Mouse (Mus musculus): ENCODE measurements around the gene Reg3d.
"Not testable (repeated sequence)": the region's sequence is repeated elsewhere in the genome, so short reads cannot be mapped to it uniquely, and the experiment has no call there.

The Reg3d gene

GRCm38 (mm10) chr6:78378765-78379164 is at the start of gene Reg3d:
Reg3d (minus strand) TSS chr6:78378865.
- no peak for DNase-seq

- no peak for DNase-seq
Measured at GRCm38 (mm10) chr6:78425497-78425896, 46.8 kb upstream of the Reg3d start.

- DNase-seq, result not testable (repeated sequence)
Measured at GRCm38 (mm10) chr6:78422411-78422810, 43.7 kb upstream of the Reg3d start, which contains the start of gene Reg1. Reg1 (plus strand) TSS chr6:78422711.

- DNase-seq, result not testable (repeated sequence)
Measured at GRCm38 (mm10) chr6:78395323-78395722, 16.7 kb upstream of the Reg3d start, which contains the start of gene Reg2. Reg2 (plus strand) TSS chr6:78395623.

- no peak for DNase-seq
Measured at GRCm38 (mm10) chr6:78385609-78386008, 6.9 kb upstream of the Reg3d start.

- DNase-seq, result no peak
Measured at GRCm38 (mm10) chr6:78380409-78380808, 1.7 kb upstream of the Reg3d start, which contains the start of gene Reg3a. Reg3a (plus strand) TSS chr6:78380709.

GRCm38 (mm10) chr6:78370357-78370756 is 8.3 kb downstream of the Reg3d start, which contains the start of gene Reg3b:
Reg3b (plus strand) TSS chr6:78370657.
- no peak for DNase-seq

- DNase-seq, result no peak
Measured at GRCm38 (mm10) chr6:78361971-78362563, 16.6 kb downstream of the Reg3d start.

- DNase-seq, result no peak
Measured at GRCm38 (mm10) chr6:78341689-78342088, 37.0 kb downstream of the Reg3d start.

DNA sequence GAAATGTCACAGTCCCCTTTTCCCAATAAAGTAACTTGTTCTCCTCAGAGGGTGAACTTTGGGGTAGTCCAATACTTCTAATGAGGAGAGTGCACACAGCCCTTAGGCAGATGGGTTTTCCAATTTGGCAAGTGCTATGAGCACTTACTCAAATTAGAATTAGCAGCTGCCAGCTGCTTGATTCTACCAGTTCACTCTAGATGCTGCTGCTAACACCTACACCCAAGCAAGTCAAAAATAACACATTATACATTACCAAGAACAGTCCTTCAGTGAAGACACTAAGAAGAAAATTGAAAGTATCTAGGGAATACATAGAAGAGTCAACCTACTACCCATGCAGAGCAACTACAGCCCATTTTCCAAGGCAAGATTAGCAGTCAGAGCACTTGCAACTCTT is 38.4 kb downstream of the Reg3d start:
- DNase-seq, result no peak

- DNase-seq, result no peak
Measured at GRCm38 (mm10) chr6:78331919-78332569, 46.6 kb downstream of the Reg3d start.

GRCm38 (mm10) chr6:78329166-78329565 is 49.5 kb downstream of the Reg3d start:
- DNase-seq, result no peak

DNA sequence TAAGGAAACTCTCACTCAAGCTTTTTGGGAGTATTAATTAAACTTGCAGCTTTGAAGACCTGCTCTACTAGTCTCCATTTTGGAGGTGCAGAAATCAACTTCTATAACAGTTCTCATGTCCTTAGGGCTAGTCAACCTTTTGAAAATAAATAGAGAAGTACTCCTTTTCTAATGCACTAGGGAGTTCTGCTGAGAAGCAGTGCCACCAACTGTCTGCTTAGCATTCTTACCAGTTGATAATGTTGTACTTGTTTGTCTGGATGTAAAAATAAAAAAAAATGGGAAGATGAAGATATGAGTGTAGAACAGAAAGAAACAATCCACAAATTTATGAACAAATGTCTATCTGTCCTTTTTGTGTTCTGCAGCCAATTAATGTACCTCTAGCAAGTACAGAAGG is 50.9 kb downstream of the Reg3d start:
- no peak for DNase-seq
